Mouse (Mus musculus) thymus, postnatal 10 days (tissue): ENCODE data around the gene Rpl3l.
A peak's percentile ranks its signal among the peaks of the same experiment; 100 is the strongest.

Experiments
- DNase-seq, 2 experiments: peaks; one replicate each; pipeline ENCODE4 v3.0.0; 2021; ENCODE audit warnings: low spot score in 2 of 2

Rpl3l gene

GRCm38 (mm10) chr17:24742307-24742706 lies 14.7 kb downstream of the Rpl3l start:
- no peak for DNase-seq

GRCm38 (mm10) chr17:24743896-24744295 lies 16.3 kb downstream of the Rpl3l start:
- DNase-seq, result no peak

GRCm38 (mm10) chr17:24744381-24744780 lies 16.8 kb downstream of the Rpl3l start:
- DNase-seq, result no peak

- DNase-seq, result peak; percentile 58 to 82
Observed at GRCm38 (mm10) chr17:24745526-24746497, 18.2 kb downstream of the Rpl3l start.

GRCm38 (mm10) chr17:24746986-24747385 lies 19.4 kb downstream of the Rpl3l start:
- no peak for DNase-seq

GRCm38 (mm10) chr17:24751528-24751927 lies 23.9 kb downstream of the Rpl3l start:
- DNase-seq, result no peak

- DNase-seq, result no peak
Observed at GRCm38 (mm10) chr17:24752415-24753394, 25.1 kb downstream of the Rpl3l start, which contains the start of gene Hs3st6. Hs3st6 (plus strand) TSS chr17:24752988.

GRCm38 (mm10) chr17:24757394-24757793 lies 29.8 kb downstream of the Rpl3l start:
- no peak for DNase-seq

- DNase-seq, result no peak
Observed at GRCm38 (mm10) chr17:24761121-24761520, 33.5 kb downstream of the Rpl3l start.

GRCm38 (mm10) chr17:24765016-24765905 lies 37.6 kb downstream of the Rpl3l start:
- DNase-seq, result no peak

GRCm38 (mm10) chr17:24766266-24766875 lies 38.8 kb downstream of the Rpl3l start:
- DNase-seq, result no peak

- no peak for DNase-seq
Observed at GRCm38 (mm10) chr17:24769146-24769545, 41.5 kb downstream of the Rpl3l start.

GRCm38 (mm10) chr17:24773241-24773640 lies 45.6 kb downstream of the Rpl3l start:
- no peak for DNase-seq

- DNase-seq, result no peak
Observed at GRCm38 (mm10) chr17:24775173-24775572, 47.6 kb downstream of the Rpl3l start.

GRCm38 (mm10) chr17:24777073-24777472 lies 49.5 kb downstream of the Rpl3l start:
- DNase-seq, result no peak

- no peak for DNase-seq
Observed at GRCm38 (mm10) chr17:24780821-24781220, 53.2 kb downstream of the Rpl3l start.
